Mouse (Mus musculus) heart, embryonic 13.5 days (tissue): ENCODE data around the gene Tmem38b. TPM values are rescaled to one million over a fixed set of nuclear protein-coding genes. Genes with fewer than 3 reads are reported as not detected.
A peak's percentile ranks its signal among the peaks of the same experiment; 100 is the strongest.

Experiments
- ATAC-seq: fragments of 200-750 bp; cut with Nextera tagmentation; 2 replicates; pipeline ENCODE4 v1.8.0; 2017; ENCODE audit warnings: moderate TSS enrichment; ENCODE audit not compliant: insufficient number of reproducible peaks, low FRiP score, low TSS enrichment; ENCODE audit errors: extremely low read depth
- H3K27ac ChIP-seq: fragments of 300-500 bp; sonication (generic); replicated peaks from 2 replicates; pipeline ENCODE4 v1.5.1; 2015; ENCODE audit warnings: moderate library complexity, mild to moderate bottlenecking, inconsistent platforms
- H3K27me3 ChIP-seq: fragments of 300-500 bp; sonication (generic); replicated peaks from 2 replicates; pipeline ENCODE4 v1.6.1; 2015; ENCODE audit warnings: mild to moderate bottlenecking, inconsistent platforms
- H3K36me3 ChIP-seq: fragments of 300-500 bp; sonication (generic); 2 replicates; pipeline ENCODE4 v1.6.1; 2015; ENCODE audit warnings: mild to moderate bottlenecking, inconsistent platforms
- H3K4me1 ChIP-seq: fragments of 300-500 bp; sonication (generic); 2 replicates; pipeline ENCODE4 v1.6.1; 2015; ENCODE audit warnings: inconsistent platforms
- H3K4me2 ChIP-seq: fragments of 300-500 bp; sonication (generic); 2 replicates; pipeline ENCODE4 v1.6.1; 2015; ENCODE audit warnings: inconsistent platforms, mild to moderate bottlenecking, moderate library complexity
- H3K4me3 ChIP-seq: fragments of 300-500 bp; sonication (generic); 2 replicates; pipeline ENCODE4 v1.5.1; 2015; ENCODE audit warnings: moderate library complexity, mild to moderate bottlenecking, inconsistent platforms
- H3K9ac ChIP-seq: fragments of 300-500 bp; sonication (generic); 2 replicates; pipeline ENCODE4 v1.6.1; 2015; ENCODE audit warnings: inconsistent platforms, mild to moderate bottlenecking, moderate library complexity
- H3K9me3 ChIP-seq: fragments of 300-500 bp; sonication (generic); 2 replicates; pipeline ENCODE4 v1.6.1; 2016; ENCODE audit warnings: inconsistent platforms
- WGBS: fragments of 180-500 bp; shearing (Covaris S2); methylation state at CpG from one replicate; pipeline ENCODE4 v1.1.7; 2015; ENCODE audit warnings: mixed read lengths; 5-methylcytosine and 5-hydroxymethylcytosine counted together
- polyA plus RNA-seq: library from polyadenylated mRNA; unstranded; fragments of >200 nt; fragmentation: Nextera tagmentation; extraction: Ambion mirVana; gene quantifications from 2 replicates; pipeline ENCODE4 v1.2.1, GENCODE M21; 2015

Tmem38b gene
- polyA plus RNA-seq: 8.1 and 9.7 TPM in 2 replicates

GRCm38 (mm10) chr4:53825821-53826605, at the start of gene Tmem38b:
Gene Tmem38b, plus strand, starts transcription at chr4:53826045.
- H3K9ac ChIP-seq: peak within 1 kb of the TSS; percentile 85
- peak; percentile 84 for ATAC-seq
- H3K36me3 ChIP-seq: no peaks in the 10 kb centered on the region
- H3K27ac ChIP-seq: peak within 1 kb of the TSS; percentile 46
- under 1% methylated on average over 54 of the region's 55 CpGs for WGBS
- peak within 1 kb of the TSS; percentile 83 for H3K4me2 ChIP-seq
- peaks cover 7% of the 10 kb centered on the region for H3K4me1 ChIP-seq
- H3K9me3 ChIP-seq: no peaks in the 10 kb centered on the region
- peak within 1 kb of the TSS; percentile 75 for H3K4me3 ChIP-seq
- no peaks in the 10 kb centered on the region for H3K27me3 ChIP-seq

GRCm38 (mm10) chr4:53781396-53781795, 44.4 kb upstream of the Tmem38b start:
- Histone ChIP-seq H3K9me3 (no peaks in the 10 kb centered on the region), H3K27ac (no peak overlapping the region), H3K9ac (no peak overlapping the region), H3K36me3 (no peaks in the 10 kb centered on the region), H3K4me2 (no peak overlapping the region), H3K27me3 (peaks cover 18% of the 10 kb centered on the region), H3K4me3 (no peak overlapping the region), H3K4me1 (peaks cover 17% of the 10 kb centered on the region)
- WGBS: 69% methylated on average over 4 of the region's 4 CpGs
- no peak for ATAC-seq

GRCm38 (mm10) chr4:53782216-53783070, 43.4 kb upstream of the Tmem38b start:
- Histone ChIP-seq H3K4me1 (peaks cover 17% of the 10 kb centered on the region), H3K9ac (no peak overlapping the region), H3K4me2 (no peak overlapping the region), H3K36me3 (no peaks in the 10 kb centered on the region), H3K4me3 (no peak overlapping the region), H3K27me3 (peaks cover 7% of the 10 kb centered on the region), H3K27ac (no peak overlapping the region), H3K9me3 (no peaks in the 10 kb centered on the region)
- ATAC-seq: no peak
- 33% methylated on average over 14 of the region's 14 CpGs for WGBS

DNA sequence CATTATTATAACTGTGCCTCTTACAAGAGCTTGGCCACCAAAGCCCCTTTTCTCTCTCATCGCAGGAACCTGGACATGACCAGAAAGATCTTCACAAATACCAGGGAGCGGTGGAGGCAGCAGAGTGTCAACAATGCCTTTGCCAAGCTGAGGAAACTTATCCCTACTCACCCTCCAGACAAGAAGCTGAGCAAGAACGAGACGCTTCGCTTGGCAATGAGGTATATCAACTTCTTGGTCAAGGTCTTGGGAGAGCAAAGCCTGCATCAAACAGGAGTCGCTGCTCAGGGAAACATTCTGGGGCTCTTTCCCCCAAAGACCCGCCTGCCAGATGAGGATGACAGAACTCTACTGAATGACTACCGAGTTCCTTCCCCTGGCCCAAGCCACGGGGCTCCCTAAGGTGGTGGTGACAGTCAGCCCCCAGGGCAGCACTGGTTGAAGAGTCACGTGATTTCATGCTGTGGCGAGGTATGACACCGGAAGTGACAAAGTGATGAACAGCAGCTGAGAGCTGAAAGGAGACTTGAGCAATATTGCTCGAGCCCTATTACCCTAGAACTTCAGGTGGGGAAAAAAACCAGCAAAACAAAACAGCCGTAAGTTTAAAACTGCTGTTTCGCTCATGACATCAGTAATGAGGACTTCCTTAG, 40.0 kb upstream of the Tmem38b start:
- H3K9me3 ChIP-seq: no peaks in the 10 kb centered on the region
- ATAC-seq: no peak
- no peak overlapping the region for H3K4me3 ChIP-seq
- no peaks in the 10 kb centered on the region for H3K27me3 ChIP-seq
- peaks cover 11% of the 10 kb centered on the region for H3K4me1 ChIP-seq
- WGBS: 68% methylated on average over 15 of the region's 15 CpGs
- H3K9ac ChIP-seq: no peak overlapping the region
- no peak overlapping the region for H3K4me2 ChIP-seq
- H3K27ac ChIP-seq: no peak overlapping the region
- no peaks in the 10 kb centered on the region for H3K36me3 ChIP-seq

DNA sequence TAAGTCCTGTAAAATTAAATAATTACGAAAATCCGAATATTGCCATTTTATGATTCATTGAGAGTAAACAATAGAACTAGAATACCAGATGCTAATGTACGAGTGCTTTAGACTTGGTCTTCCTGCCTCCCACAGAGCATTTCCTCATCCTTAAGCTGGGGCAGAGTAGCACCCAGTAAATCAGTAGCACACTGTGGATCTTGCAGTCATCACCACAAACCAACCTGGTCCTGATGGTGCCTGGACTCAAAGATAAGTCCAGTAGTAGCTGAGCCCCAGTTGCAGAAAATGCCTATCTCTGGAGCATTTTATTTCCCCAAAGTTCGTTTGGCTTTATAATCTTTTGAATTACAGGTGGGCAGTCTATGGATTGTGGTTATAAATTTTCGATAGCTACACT, 39.0 kb upstream of the Tmem38b start:
- Histone ChIP-seq H3K4me2 (no peak overlapping the region), H3K27ac (no peak overlapping the region), H3K9me3 (no peaks in the 10 kb centered on the region), H3K4me3 (no peak overlapping the region), H3K27me3 (no peaks in the 10 kb centered on the region), H3K36me3 (no peaks in the 10 kb centered on the region), H3K4me1 (peaks cover 11% of the 10 kb centered on the region), H3K9ac (no peak overlapping the region)
- WGBS: 73% methylated on average over 5 of the region's 5 CpGs
- ATAC-seq: no peak

GRCm38 (mm10) chr4:53789346-53789745, 36.5 kb upstream of the Tmem38b start:
- Histone ChIP-seq H3K27me3 (no peaks in the 10 kb centered on the region), H3K4me1 (0 out of 2 replicates have a peak, but pooled peaks cover 3% of the 10 kb centered on the region), H3K36me3 (no peaks in the 10 kb centered on the region), H3K9me3 (no peaks in the 10 kb centered on the region), H3K4me2 (no peak overlapping the region), H3K4me3 (no peak overlapping the region), H3K9ac (no peak overlapping the region), H3K27ac (no peak overlapping the region)
- no peak for ATAC-seq
- WGBS: 42% methylated on average over 4 of the region's 4 CpGs

DNA sequence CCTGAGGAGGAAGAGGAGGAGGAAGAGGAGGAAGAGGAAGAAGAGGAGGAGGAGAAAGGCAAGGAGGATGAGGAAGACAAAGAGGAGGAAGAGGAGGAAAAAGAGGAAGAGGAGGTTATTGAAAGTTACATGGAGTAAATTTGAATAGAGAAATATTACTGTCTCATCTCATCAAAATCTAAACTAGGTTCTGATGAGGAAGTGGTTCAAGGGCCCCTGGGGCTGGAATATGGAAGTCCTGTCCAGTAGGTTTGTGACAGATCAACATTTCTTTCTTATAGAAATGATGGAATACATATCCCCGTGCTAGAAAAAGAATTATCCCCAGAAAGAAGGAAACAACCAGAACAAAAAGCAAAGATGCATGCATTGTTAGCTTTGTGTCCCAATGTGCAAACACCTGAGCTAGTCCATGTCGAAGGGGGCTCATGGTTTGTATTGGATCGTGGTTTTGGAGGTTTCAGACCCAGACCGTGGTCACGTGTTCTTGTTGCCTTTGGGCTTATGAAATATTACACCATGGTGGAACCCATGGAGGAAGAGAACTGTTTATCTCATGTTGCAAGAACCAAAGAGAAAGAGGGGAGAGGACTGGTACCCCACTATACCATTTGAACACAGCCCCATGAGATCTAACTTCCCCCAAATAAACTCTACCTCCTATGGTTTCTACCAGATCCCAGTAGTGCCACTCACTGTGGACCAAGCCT, 31.4 kb upstream of the Tmem38b start:
- Histone ChIP-seq H3K36me3 (no peaks in the 10 kb centered on the region), H3K27ac (no peak overlapping the region), H3K9ac (no peak overlapping the region), H3K27me3 (no peaks in the 10 kb centered on the region), H3K4me3 (no peak overlapping the region), H3K4me1 (peaks cover 23% of the 10 kb centered on the region), H3K4me2 (no peak overlapping the region), H3K9me3 (no peaks in the 10 kb centered on the region)
- 87% methylated on average over 5 of the region's 5 CpGs for whole genome bisulfite sequencing
- ATAC-seq: no peak

DNA sequence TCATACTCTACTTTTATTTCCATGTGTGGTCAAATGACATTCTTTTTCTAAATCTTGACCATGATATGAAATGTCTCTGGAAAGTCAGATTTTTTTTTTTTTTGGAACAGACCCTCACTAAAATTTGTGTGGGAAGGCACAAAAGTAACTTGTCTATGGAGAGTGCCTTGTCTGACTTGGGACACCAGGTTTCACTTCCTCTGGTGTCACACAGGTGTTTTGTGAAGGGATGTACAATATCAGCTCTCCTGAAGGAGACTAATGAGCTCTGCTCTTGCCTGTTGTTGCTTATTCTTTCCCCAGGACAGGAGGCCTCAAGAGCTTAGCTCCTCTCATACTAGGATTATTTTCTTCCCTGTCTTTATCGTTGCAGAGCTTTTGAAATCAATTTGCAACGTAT, 30.8 kb upstream of the Tmem38b start:
- Histone ChIP-seq H3K9me3 (no peaks in the 10 kb centered on the region), H3K36me3 (no peaks in the 10 kb centered on the region), H3K4me3 (no peak overlapping the region), H3K27ac (no peak overlapping the region), H3K9ac (no peak overlapping the region), H3K27me3 (no peaks in the 10 kb centered on the region), H3K4me2 (no peak overlapping the region), H3K4me1 (peaks cover 30% of the 10 kb centered on the region)
- ATAC-seq: no peak
- WGBS: 57% methylated on average over 2 of the region's 2 CpGs

- H3K27ac ChIP-seq: no peak overlapping the region
- peaks cover 36% of the 10 kb centered on the region for H3K4me1 ChIP-seq
- WGBS: 88% methylated on average over 2 of the region's 2 CpGs
- H3K9me3 ChIP-seq: no peaks in the 10 kb centered on the region
- H3K4me2 ChIP-seq: no peak overlapping the region
- ATAC-seq: no peak
- H3K36me3 ChIP-seq: no peaks in the 10 kb centered on the region
- no peak overlapping the region for H3K9ac ChIP-seq
- H3K4me3 ChIP-seq: no peak overlapping the region
- no peaks in the 10 kb centered on the region for H3K27me3 ChIP-seq
Observed at GRCm38 (mm10) chr4:53795706-53796105, 30.1 kb upstream of the Tmem38b start.

- WGBS: 14% methylated on average over 18 of the region's 18 CpGs
- Histone ChIP-seq H3K9me3 (no peaks in the 10 kb centered on the region), H3K4me3 (peak overlapping the region; percentile 27), H3K36me3 (no peaks in the 10 kb centered on the region), H3K27ac (no peak overlapping the region), H3K4me2 (peak overlapping the region; percentile 54), H3K9ac (peak overlapping the region; percentile 48), H3K27me3 (no peaks in the 10 kb centered on the region), H3K4me1 (peaks cover 36% of the 10 kb centered on the region)
- no peak for ATAC-seq
Observed at GRCm38 (mm10) chr4:53796865-53797772, 28.7 kb upstream of the Tmem38b start.
